Mouse (Mus musculus): ENCODE measurements around the gene Atp13a3.
A peak's percentile ranks its signal among the peaks of the same experiment; 100 is the strongest.

Gene Atp13a3

DNA sequence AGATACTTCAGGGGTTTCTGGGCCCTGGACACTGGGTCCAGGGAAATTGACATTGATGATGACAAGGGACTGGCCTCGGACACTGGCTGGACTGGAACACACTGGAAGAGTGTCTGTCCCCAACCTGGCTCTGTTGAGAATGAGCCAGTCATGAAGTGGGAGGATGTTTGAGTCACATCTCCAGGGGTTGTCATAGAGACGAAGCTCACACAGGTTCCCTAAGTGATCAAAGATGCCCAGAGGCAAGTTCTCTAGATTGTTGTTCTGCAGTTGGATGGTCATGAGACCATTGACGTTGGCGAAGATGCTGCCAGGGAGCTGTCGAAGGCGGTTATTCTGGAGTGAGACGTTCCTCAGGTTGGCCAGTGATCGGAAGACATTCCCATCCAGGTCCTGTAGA is 132.7 kb downstream of the Atp13a3 start:
- no peak overlapping the region for H3K4me3 ChIP-seq (replicated peaks; ENCODE audit: low read length)
- peaks cover 12% of the 10 kb centered on the region; the same call in 1 of the 2 replicates for H3K36me3 ChIP-seq (ENCODE audit: insufficient read depth, low read length)
- H3K4me1 ChIP-seq (replicated peaks; ENCODE audit: low read depth, low read length): peaks cover 18% of the 10 kb centered on the region
- no peaks in the 10 kb centered on the region for H3K9me3 ChIP-seq (ENCODE audit: low read length)
- no peak for TF ChIP-seq NANOG (IDR thresholded peaks at IDR 0.05; ENCODE audit: borderline replicate concordance, low read length)
- no peak for TF ChIP-seq POU5F1 (IDR thresholded peaks at IDR 0.05; ENCODE audit: borderline replicate concordance, low read length)
- TF ChIP-seq CTCF (conservative IDR thresholded peaks at IDR 0.05; ENCODE audit: low read length): no peak
- H3K27me3 ChIP-seq (ENCODE audit: insufficient read depth, low read length): 0 out of 2 replicates have a peak, but pooled peaks cover 4% of the 10 kb centered on the region

- 0 out of 2 replicates have a peak, but pooled peaks cover 4% of the 10 kb centered on the region for H3K27me3 ChIP-seq (ENCODE audit: insufficient read depth, low read length)
- H3K36me3 ChIP-seq (ENCODE audit: insufficient read depth, low read length): peaks cover 12% of the 10 kb centered on the region; the same call in 1 of the 2 replicates
- H3K4me3 ChIP-seq (replicated peaks; ENCODE audit: low read length): no peak overlapping the region
- TF ChIP-seq CTCF (conservative IDR thresholded peaks at IDR 0.05; ENCODE audit: low read length) (no peak), POU5F1 (IDR thresholded peaks at IDR 0.05; ENCODE audit: borderline replicate concordance, low read length) (no peak), NANOG (IDR thresholded peaks at IDR 0.05; ENCODE audit: borderline replicate concordance, low read length) (no peak)
- H3K4me1 ChIP-seq (replicated peaks; ENCODE audit: low read depth, low read length): peaks cover 9% of the 10 kb centered on the region
- no peaks in the 10 kb centered on the region for H3K9me3 ChIP-seq (ENCODE audit: low read length)
Measured at GRCm38 (mm10) chr16:30271941-30272595, 133.7 kb downstream of the Atp13a3 start.

DNA sequence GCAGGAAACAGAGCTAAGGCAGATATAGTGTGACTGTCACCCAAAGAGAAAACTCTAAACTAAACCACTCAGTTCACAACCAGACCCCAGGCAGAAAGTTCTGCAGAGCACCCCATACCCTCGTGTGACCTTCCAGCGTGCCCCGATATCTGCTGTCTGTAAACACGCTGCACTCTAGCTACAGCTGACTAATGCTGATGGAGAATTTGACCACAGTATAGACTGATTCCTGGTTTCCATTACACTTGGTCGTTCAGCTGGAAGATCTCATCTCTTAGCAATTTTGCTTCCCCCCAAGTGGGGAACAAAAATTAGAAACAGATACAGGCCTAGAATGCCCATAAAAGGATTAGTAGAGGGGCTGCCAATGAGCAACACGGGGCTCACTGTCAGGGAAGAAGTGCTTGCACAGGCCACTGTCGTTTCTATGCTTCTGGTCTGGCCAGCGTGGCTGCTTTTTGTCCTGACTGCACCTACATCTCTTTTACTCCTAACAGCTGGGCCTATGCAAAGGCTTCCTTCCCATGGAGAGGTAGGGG is 134.5 kb downstream of the Atp13a3 start:
- no peak for TF ChIP-seq POU5F1 (IDR thresholded peaks at IDR 0.05; ENCODE audit: borderline replicate concordance, low read length)
- Histone ChIP-seq H3K4me3 (replicated peaks; ENCODE audit: low read length) (no peak overlapping the region), H3K9me3 (ENCODE audit: low read length) (no peaks in the 10 kb centered on the region), H3K4me1 (replicated peaks; ENCODE audit: low read depth, low read length) (peaks cover 11% of the 10 kb centered on the region), H3K36me3 (ENCODE audit: insufficient read depth, low read length) (peaks cover 12% of the 10 kb centered on the region; the same call in 1 of the 2 replicates), H3K27me3 (ENCODE audit: insufficient read depth, low read length) (0 out of 2 replicates have a peak, but pooled peaks cover 4% of the 10 kb centered on the region)

DNA sequence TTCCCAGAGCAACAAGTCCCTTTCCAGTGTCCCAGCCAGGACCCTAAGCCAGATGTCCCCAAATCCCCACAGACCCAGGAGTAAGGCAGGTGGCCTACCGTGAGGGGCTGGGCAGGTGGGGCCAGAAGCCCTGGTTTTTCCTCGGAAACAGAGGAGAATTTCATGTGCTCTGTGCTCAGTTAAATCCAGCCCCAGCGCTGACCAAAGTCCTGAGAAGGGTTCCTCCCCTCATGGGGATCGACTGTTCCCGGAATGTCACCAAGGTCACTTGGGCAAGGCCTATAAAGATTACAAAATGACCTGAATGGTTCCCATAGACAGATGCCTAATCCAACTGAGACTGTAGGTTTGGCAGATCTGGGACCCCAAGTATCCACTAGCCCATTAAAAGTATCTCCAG is 138.4 kb downstream of the Atp13a3 start, which contains the start of gene Cpn2:
TSS of gene Cpn2 (minus strand) at position 141 of the 400 bp plus-strand sequence.
- Histone ChIP-seq H3K4me1 (replicated peaks; ENCODE audit: low read depth, low read length) (peaks cover 4% of the 10 kb centered on the region; the same call in 1 of the 2 replicates), H3K27me3 (ENCODE audit: insufficient read depth, low read length) (0 out of 2 replicates have a peak, but pooled peaks cover 4% of the 10 kb centered on the region), H3K9me3 (ENCODE audit: low read length) (no peaks in the 10 kb centered on the region), H3K4me3 (replicated peaks; ENCODE audit: low read length) (no peak within 1 kb of the TSS), H3K36me3 (ENCODE audit: insufficient read depth, low read length) (no peaks in the 10 kb centered on the region)
- TF ChIP-seq CTCF (conservative IDR thresholded peaks at IDR 0.05; ENCODE audit: low read length) (no peak), POU5F1 (IDR thresholded peaks at IDR 0.05; ENCODE audit: borderline replicate concordance, low read length) (no peak), NANOG (IDR thresholded peaks at IDR 0.05; ENCODE audit: borderline replicate concordance, low read length) (no peak)

- no peaks in the 10 kb centered on the region for H3K9me3 ChIP-seq (ENCODE audit: low read length)
- 0 out of 2 replicates have a peak, but pooled peaks cover 4% of the 10 kb centered on the region for H3K27me3 ChIP-seq (ENCODE audit: insufficient read depth, low read length)
- H3K36me3 ChIP-seq (ENCODE audit: insufficient read depth, low read length): no peaks in the 10 kb centered on the region
- H3K4me1 ChIP-seq (replicated peaks; ENCODE audit: low read depth, low read length): peaks cover 4% of the 10 kb centered on the region; the same call in 1 of the 2 replicates
- TF ChIP-seq NANOG (IDR thresholded peaks at IDR 0.05; ENCODE audit: borderline replicate concordance, low read length) (no peak), CTCF (conservative IDR thresholded peaks at IDR 0.05; ENCODE audit: low read length) (no peak), POU5F1 (IDR thresholded peaks at IDR 0.05; ENCODE audit: borderline replicate concordance, low read length) (no peak)
- no peak overlapping the region for H3K4me3 ChIP-seq (replicated peaks; ENCODE audit: low read length)
Measured at GRCm38 (mm10) chr16:30266561-30266960, 139.2 kb downstream of the Atp13a3 start.

GRCm38 (mm10) chr16:30265611-30266010 is 140.2 kb downstream of the Atp13a3 start:
- Histone ChIP-seq H3K4me1 (replicated peaks; ENCODE audit: low read depth, low read length) (peaks cover 4% of the 10 kb centered on the region; the same call in 1 of the 2 replicates), H3K9me3 (ENCODE audit: low read length) (no peaks in the 10 kb centered on the region), H3K4me3 (replicated peaks; ENCODE audit: low read length) (no peak overlapping the region), H3K27me3 (ENCODE audit: insufficient read depth, low read length) (0 out of 2 replicates have a peak, but pooled peaks cover 4% of the 10 kb centered on the region), H3K36me3 (ENCODE audit: insufficient read depth, low read length) (no peaks in the 10 kb centered on the region)
- TF ChIP-seq CTCF (conservative IDR thresholded peaks at IDR 0.05; ENCODE audit: low read length) (no peak), NANOG (IDR thresholded peaks at IDR 0.05; ENCODE audit: borderline replicate concordance, low read length) (no peak), POU5F1 (IDR thresholded peaks at IDR 0.05; ENCODE audit: borderline replicate concordance, low read length) (no peak)

DNA sequence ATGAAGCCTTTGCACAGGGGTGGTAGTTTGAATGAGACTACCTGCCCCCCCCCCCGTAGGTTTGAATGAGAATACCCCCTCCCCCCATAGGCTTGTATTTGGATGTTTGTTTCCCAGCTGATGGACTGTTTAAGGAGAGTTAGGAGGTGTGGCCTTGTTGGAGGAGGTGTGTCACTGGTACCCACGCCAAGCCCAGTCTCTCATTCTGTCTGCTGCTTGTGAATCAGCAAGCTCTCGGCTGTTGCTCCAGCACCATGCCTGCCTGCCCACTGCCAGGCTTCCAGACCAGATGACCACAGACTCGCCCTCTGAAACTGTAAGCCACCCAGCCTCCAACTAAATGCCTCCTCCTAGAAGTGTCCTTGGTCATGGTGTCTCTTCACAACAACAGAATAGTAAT is 142.6 kb downstream of the Atp13a3 start:
- H3K4me3 ChIP-seq (replicated peaks; ENCODE audit: low read length): no peak overlapping the region
- H3K9me3 ChIP-seq (ENCODE audit: low read length): no peaks in the 10 kb centered on the region
- TF ChIP-seq NANOG (IDR thresholded peaks at IDR 0.05; ENCODE audit: borderline replicate concordance, low read length) (no peak), POU5F1 (IDR thresholded peaks at IDR 0.05; ENCODE audit: borderline replicate concordance, low read length) (no peak), CTCF (conservative IDR thresholded peaks at IDR 0.05; ENCODE audit: low read length) (no peak)
- H3K36me3 ChIP-seq (ENCODE audit: insufficient read depth, low read length): no peaks in the 10 kb centered on the region
- peaks cover 9% of the 10 kb centered on the region; the same call in 1 of the 2 replicates for H3K27me3 ChIP-seq (ENCODE audit: insufficient read depth, low read length)
- H3K4me1 ChIP-seq (replicated peaks; ENCODE audit: low read depth, low read length): peaks cover 26% of the 10 kb centered on the region

GRCm38 (mm10) chr16:30262664-30263063 is 143.1 kb downstream of the Atp13a3 start:
- Histone ChIP-seq H3K27me3 (ENCODE audit: insufficient read depth, low read length) (peaks cover 9% of the 10 kb centered on the region; the same call in 1 of the 2 replicates), H3K4me3 (replicated peaks; ENCODE audit: low read length) (no peak overlapping the region), H3K36me3 (ENCODE audit: insufficient read depth, low read length) (no peaks in the 10 kb centered on the region), H3K4me1 (replicated peaks; ENCODE audit: low read depth, low read length) (peaks cover 31% of the 10 kb centered on the region), H3K9me3 (ENCODE audit: low read length) (no peaks in the 10 kb centered on the region)
- TF ChIP-seq POU5F1 (IDR thresholded peaks at IDR 0.05; ENCODE audit: borderline replicate concordance, low read length): no peak
- peak; percentile 83 for TF ChIP-seq CTCF (conservative IDR thresholded peaks at IDR 0.05; ENCODE audit: low read length)
